Mouse (Mus musculus): Measurements from ENCODE around the gene Cox6a2.

DNA sequence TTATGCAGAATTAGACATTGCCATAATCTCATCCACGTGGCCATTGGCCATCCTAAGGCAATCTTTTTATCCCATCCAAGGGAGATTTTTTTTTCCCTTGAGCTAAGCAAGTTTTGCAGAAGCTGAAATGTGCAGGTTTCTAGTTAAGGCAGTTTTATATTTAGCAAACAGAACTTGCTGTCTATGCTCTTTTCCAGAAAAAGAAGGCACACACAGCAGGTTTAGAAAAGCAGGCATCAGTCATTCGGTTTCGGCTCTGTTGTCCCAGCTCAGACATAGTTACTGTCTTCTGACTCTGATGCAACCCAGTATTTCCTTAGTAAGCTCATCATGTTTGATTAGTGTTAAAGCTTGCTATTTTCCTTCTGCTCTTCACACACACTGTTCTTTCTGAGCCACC is 14.7 kb upstream of the Cox6a2 start:
- TF ChIP-seq ZC3H11A (IDR thresholded peaks at IDR 0.05; ENCODE audit: borderline replicate concordance, low read depth, low read length) (no peak), MAFK (IDR thresholded peaks at IDR 0.05; ENCODE audit: insufficient read depth, low read depth, low read length) (no peak), CHD2 (IDR thresholded peaks at IDR 0.05; ENCODE audit: low read depth, low read length) (no peak), ZNF384 (IDR thresholded peaks at IDR 0.05; ENCODE audit: low read depth, low read length) (no peak)

Data from ES-E14 (cell line).